Mouse (Mus musculus): Measurements from ENCODE around the gene Olfr113. TPM values are rescaled to one million over a fixed set of nuclear protein-coding genes. Genes with fewer than 3 reads are reported as not detected.

Olfr113 gene
- polyA plus RNA-seq (2017; shearing (Covaris generic)), result not detected

GRCm38 (mm10) chr17:37577563-37577962, at the start of gene Olfr113:
Olfr113 (minus strand) TSS chr17:37577663.

GRCm38 (mm10) chr17:37627009-37627408, 49.5 kb upstream of the Olfr113 start, which contains the start of the genes Olfr115 and Olfr116:
Olfr115 (minus strand) TSS chr17:37627109.
Olfr116 (minus strand) TSS chr17:37627199.

GRCm38 (mm10) chr17:37592643-37593042, 15.2 kb upstream of the Olfr113 start, which contains the start of gene Olfr114:
Olfr114 (minus strand) TSS chr17:37592743.

GRCm38 (mm10) chr17:37569351-37569750, 8.1 kb downstream of the Olfr113 start, which contains the start of gene Olfr112:
Olfr112 (minus strand) TSS chr17:37569451.

Other genes starting within 250 kb of the Olfr113 start
- gene Olfr103, start 238.0 kb downstream of the Olfr113 start, polyA plus RNA-seq (2017; shearing (Covaris generic)), result not detected
- gene Olfr104-ps, start 218.1 kb downstream of the Olfr113 start, polyA plus RNA-seq (2017; shearing (Covaris generic)), result not detected
- gene Olfr105-ps, start 198.6 kb downstream of the Olfr113 start, polyA plus RNA-seq (2017; shearing (Covaris generic)), result not detected
- gene Olfr106-ps, start 187.3 kb downstream of the Olfr113 start, polyA plus RNA-seq (2017; shearing (Covaris generic)), result not detected
- gene Olfr107, start 178.4 kb downstream of the Olfr113 start, polyA plus RNA-seq (2017; shearing (Covaris generic)), result 0.12 TPM
- gene Olfr108, start 132.2 kb downstream of the Olfr113 start, polyA plus RNA-seq (2017; shearing (Covaris generic)), result not detected
- gene Olfr109, start 118.7 kb downstream of the Olfr113 start, polyA plus RNA-seq (2017; shearing (Covaris generic)), result not detected
- gene H2-M2, start 94.1 kb downstream of the Olfr113 start, polyA plus RNA-seq (2017; shearing (Covaris generic)), result not detected
- not detected for gene Olfr110, start 85.2 kb downstream of the Olfr113 start, polyA plus RNA-seq (2017; shearing (Covaris generic))
- gene Olfr111, start 69.6 kb downstream of the Olfr113 start, polyA plus RNA-seq (2017; shearing (Covaris generic)), result not detected
- gene Olfr112, start 8.2 kb downstream of the Olfr113 start, polyA plus RNA-seq (2017; shearing (Covaris generic)), result not detected
- not detected for gene Olfr114, start 15.1 kb upstream of the Olfr113 start, polyA plus RNA-seq (2017; shearing (Covaris generic))
- not detected for gene Olfr115, start 49.4 kb upstream of the Olfr113 start, polyA plus RNA-seq (2017; shearing (Covaris generic))
- gene Olfr116, start 49.5 kb upstream of the Olfr113 start, polyA plus RNA-seq (2017; shearing (Covaris generic)), result not detected
- not detected for gene Olfr117, start 86.1 kb upstream of the Olfr113 start, polyA plus RNA-seq (2017; shearing (Covaris generic))
- 0.46 TPM for gene Olfr118, start 89.3 kb upstream of the Olfr113 start, polyA plus RNA-seq (2017; shearing (Covaris generic))
- not detected for gene Olfr119, start 118.9 kb upstream of the Olfr113 start, polyA plus RNA-seq (2017; shearing (Covaris generic))
- not detected for gene Olfr120, start 144.1 kb upstream of the Olfr113 start, polyA plus RNA-seq (2017; shearing (Covaris generic))
- gene Olfr121, start 171.2 kb upstream of the Olfr113 start, polyA plus RNA-seq (2017; shearing (Covaris generic)), result not detected
- gene Olfr122, start 190.9 kb upstream of the Olfr113 start, polyA plus RNA-seq (2017; shearing (Covaris generic)), result not detected
- gene Olfr123, start 215.9 kb upstream of the Olfr113 start, polyA plus RNA-seq (2017; shearing (Covaris generic)), result not detected
- gene Olfr124, start 222.2 kb upstream of the Olfr113 start, polyA plus RNA-seq (2017; shearing (Covaris generic)), result not detected